Mouse (Mus musculus) olfactory bulb, adult 2 months (tissue): Measurements from ENCODE around the gene Myom1.

Experiments used
- CTCF ChIP-seq: fragments of 200-500 bp; IDR thresholded peaks from 2 replicates; pipeline ENCODE4 v1.5.1; 2012; ENCODE audit warnings: low read depth, mild to moderate bottlenecking, low read length, moderate library complexity; ENCODE audit not compliant: insufficient read depth
- POLR2A ChIP-seq: fragments of 200-500 bp; IDR thresholded peaks from 2 replicates; pipeline ENCODE4 v1.6.1; 2012; ENCODE audit warnings: mild to moderate bottlenecking, low read depth, low read length, moderate library complexity; ENCODE audit not compliant: insufficient read depth

- TF ChIP-seq CTCF (no peak), POLR2A (no peak)
Observed at GRCm38 (mm10) chr17:71169639-71170038, 167.2 kb downstream of the Myom1 start.
